10 mouse cellular contexts compared by ENCODE assay signal in the genomic region with DNA sequence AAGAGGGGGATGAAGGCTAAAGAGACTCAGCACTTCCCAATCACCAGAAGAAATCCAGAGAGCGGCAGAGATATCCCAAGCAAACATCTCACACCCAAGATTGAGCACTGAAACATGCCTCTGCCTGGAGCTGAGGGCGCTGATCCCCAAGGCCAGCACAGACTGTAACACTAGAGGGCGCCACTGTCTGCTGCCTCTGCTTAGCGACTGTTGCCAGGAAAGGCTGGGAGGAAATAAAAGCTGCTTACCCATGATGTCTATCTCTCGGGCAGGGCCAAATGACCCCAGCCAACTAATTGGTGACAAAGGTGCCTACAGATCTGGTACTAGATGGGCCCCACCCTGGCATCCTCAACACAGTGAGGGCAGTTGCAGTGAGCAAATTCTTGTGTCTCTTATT. TPM values are rescaled to one million over a fixed set of nuclear protein-coding genes. Genes with fewer than 3 reads are reported as not detected.
A peak's percentile ranks its signal among the peaks of the same experiment; 100 is the strongest.
DNase-seq lines count a peak whose midpoint lies in the region; ATAC-seq and TF ChIP-seq lines count a peak whose summit lies in the region.
"Had no signal": no experiment of that assay in that cellular context is flagged by ENCODE, and none has a peak within 500 bp of the region (broad histone marks: within the 10 kb centered on the region; RNA-seq: fewer than 3 reads in every experiment).

No protein-coding gene starts in this region.

- H3K36me3 ChIP-seq in forebrain, postnatal 0 days (ENCODE audit: insufficient read depth): no peaks in the 10 kb centered on the region
- no peaks in the 10 kb centered on the region for H3K36me3 ChIP-seq in forebrain, embryonic 16.5 days (ENCODE audit: control insufficient read depth, insufficient read depth)
- H3K36me3 ChIP-seq in intestine, embryonic 16.5 days (ENCODE audit: control insufficient read depth, insufficient read depth, low read length): no peaks in the 10 kb centered on the region

- no peak for ATAC-seq in forebrain, postnatal 0 days
- ATAC-seq in forebrain, embryonic 16.5 days: no peak
- ATAC-seq in intestine, embryonic 16.5 days: peak; percentile 53; the same call in 1 of the 2 replicates

- no peak for DNase-seq in forebrain, postnatal 0 days
- peak; percentile 26 for DNase-seq in ovary, postnatal 14 days (ENCODE audit: low spot score)
- no peak for DNase-seq in ovary, postnatal 10 days (ENCODE audit: low spot score)
- DNase-seq in testis, postnatal 14 days (ENCODE audit: low spot score): peak; percentile 25
- no peak for DNase-seq in right cerebral cortex, postnatal 25 days
- no peak for DNase-seq in thymus, postnatal 10 days (ENCODE audit: low spot score in 2 of 2)

- no peak overlapping the region for H3K27ac ChIP-seq in forebrain, postnatal 0 days (ENCODE audit: low read depth, low read length)
- H3K27ac ChIP-seq in forebrain, embryonic 16.5 days (ENCODE audit: low read length): no peak overlapping the region
- H3K27ac ChIP-seq in intestine, embryonic 16.5 days (ENCODE audit: low read length): no peak overlapping the region

- no peak overlapping the region for H3K4me3 ChIP-seq in forebrain, postnatal 0 days (ENCODE audit: low read depth, low read length)
- H3K4me3 ChIP-seq in forebrain, embryonic 16.5 days (replicated peaks; ENCODE audit: low read length): no peak overlapping the region
- no peak overlapping the region for H3K4me3 ChIP-seq in intestine, embryonic 16.5 days (ENCODE audit: low read length)

- TF ChIP-seq CTCF in forebrain, postnatal 0 days (IDR thresholded peaks at IDR 0.05; ENCODE audit: low read depth): peak; percentile 55

- no peaks in the 10 kb centered on the region for H3K9me3 ChIP-seq in forebrain, postnatal 0 days (ENCODE audit: low read length)
- H3K9me3 ChIP-seq in forebrain, embryonic 16.5 days (ENCODE audit: control insufficient read depth, low read length): no peaks in the 10 kb centered on the region
- H3K9me3 ChIP-seq in intestine, embryonic 16.5 days (ENCODE audit: control insufficient read depth, low read length): no peaks in the 10 kb centered on the region

- WGBS in forebrain, postnatal 0 days: 34% methylated on average over 5 of the region's 5 CpGs
- WGBS in forebrain, embryonic 16.5 days: 26% methylated on average over 5 of the region's 5 CpGs
- WGBS in intestine, embryonic 16.5 days: 29% methylated on average over 5 of the region's 5 CpGs

- H3K4me2 ChIP-seq in forebrain, postnatal 0 days (ENCODE audit: low read depth): no peak overlapping the region
- H3K4me2 ChIP-seq in forebrain, embryonic 16.5 days (ENCODE audit: low read length): no peak overlapping the region
- no peak overlapping the region for H3K4me2 ChIP-seq in intestine, embryonic 16.5 days (ENCODE audit: low read depth, low read length)

- no peaks in the 10 kb centered on the region for H3K27me3 ChIP-seq in forebrain, postnatal 0 days (ENCODE audit: insufficient read depth, low read length)
- no peaks in the 10 kb centered on the region for H3K27me3 ChIP-seq in forebrain, embryonic 16.5 days (replicated peaks; ENCODE audit: control insufficient read depth, insufficient read depth, low read length)
- no peaks in the 10 kb centered on the region for H3K27me3 ChIP-seq in intestine, embryonic 16.5 days (replicated peaks; ENCODE audit: control insufficient read depth, insufficient read depth, low read length)

- H3K9ac ChIP-seq in forebrain, postnatal 0 days: no peak overlapping the region
- no peak overlapping the region for H3K9ac ChIP-seq in forebrain, embryonic 16.5 days (replicated peaks; ENCODE audit: low read depth, low read length)
- no peak overlapping the region for H3K9ac ChIP-seq in intestine, embryonic 16.5 days (ENCODE audit: low read depth, low read length)

- H3K4me1 ChIP-seq in forebrain, postnatal 0 days (ENCODE audit: insufficient read depth): 0 out of 2 replicates have a peak, but pooled peaks cover 4% of the 10 kb centered on the region
- H3K4me1 ChIP-seq in forebrain, embryonic 16.5 days (replicated peaks; ENCODE audit: control insufficient read depth, insufficient read depth, low read length): no peaks in the 10 kb centered on the region
- H3K4me1 ChIP-seq in intestine, embryonic 16.5 days (ENCODE audit: control insufficient read depth, insufficient read depth, low read length): 0 out of 2 replicates have a peak, but pooled peaks cover 2% of the 10 kb centered on the region

RNA-seq across cellular contexts. Expression of a gene that starts 11.9 kb away (rescaled TPM):
- not detected in 2 replicates for total RNA-seq in forebrain, postnatal 0 days (2014; rRNA removed)
- polyA plus RNA-seq in forebrain, postnatal 0 days (2015; fragmentation: Nextera tagmentation; extraction: Ambion mirVana): not detected in 2 replicates
- polyA plus RNA-seq in forebrain, embryonic 16.5 days (2015; fragmentation: Nextera tagmentation; extraction: Ambion mirVana): not detected in 2 replicates
- 0.09 and 0.38 TPM in 2 replicates for polyA plus RNA-seq in intestine, embryonic 16.5 days (2015; fragmentation: Nextera tagmentation; extraction: Ambion mirVana)
- total RNA-seq: ES-E14 had no signal

RNA-seq across cellular contexts. Expression of a gene that starts 19.1 kb away (rescaled TPM):
- not detected in 2 replicates for total RNA-seq in forebrain, postnatal 0 days (2014; rRNA removed)
- polyA plus RNA-seq in forebrain, postnatal 0 days (2015; fragmentation: Nextera tagmentation; extraction: Ambion mirVana): not detected in 2 replicates
- not detected in 2 replicates for polyA plus RNA-seq in forebrain, embryonic 16.5 days (2015; fragmentation: Nextera tagmentation; extraction: Ambion mirVana)
- 49.8 and 59.2 TPM in 2 replicates for polyA plus RNA-seq in intestine, embryonic 16.5 days (2015; fragmentation: Nextera tagmentation; extraction: Ambion mirVana)
- total RNA-seq: ES-E14 had no signal

RNA-seq across cellular contexts. Expression of a gene that starts 35.7 kb away (rescaled TPM):
- 0.38 TPM in 1 of 2 replicates, not detected in the other for total RNA-seq in forebrain, postnatal 0 days (2014; rRNA removed)
- polyA plus RNA-seq in forebrain, postnatal 0 days (2015; fragmentation: Nextera tagmentation; extraction: Ambion mirVana): 0.15 and 0.23 TPM in 2 replicates
- polyA plus RNA-seq in forebrain, embryonic 16.5 days (2015; fragmentation: Nextera tagmentation; extraction: Ambion mirVana): 0.15 TPM in 1 of 2 replicates, not detected in the other
- polyA plus RNA-seq in intestine, embryonic 16.5 days (2015; fragmentation: Nextera tagmentation; extraction: Ambion mirVana): 0.04 TPM in 1 of 2 replicates, not detected in the other
- polyA plus RNA-seq: liver, embryonic 16.5 days had no signal

Comparison
In these comparisons a context has a peak if more than half of its experiments do, and no peak if none do; other contexts are left out.
1. DNase-seq: peak in ovary, postnatal 14 days (single experiment) and testis, postnatal 14 days (single experiment); none in forebrain, postnatal 0 days (single experiment), ovary, postnatal 10 days (single experiment), right cerebral cortex, postnatal 25 days (single experiment) and thymus, postnatal 10 days (0 of 2).
2. RNA of a gene that starts 19.1 kb away (polyA plus RNA-seq): 49.8 to 59.2 TPM in intestine, embryonic 16.5 days; not detected in forebrain, postnatal 0 days and not detected in forebrain, embryonic 16.5 days; every median in the first group is over 10 times any median in the second.